ENCODE assay signal across 8 mouse cellular contexts in the genomic region with DNA sequence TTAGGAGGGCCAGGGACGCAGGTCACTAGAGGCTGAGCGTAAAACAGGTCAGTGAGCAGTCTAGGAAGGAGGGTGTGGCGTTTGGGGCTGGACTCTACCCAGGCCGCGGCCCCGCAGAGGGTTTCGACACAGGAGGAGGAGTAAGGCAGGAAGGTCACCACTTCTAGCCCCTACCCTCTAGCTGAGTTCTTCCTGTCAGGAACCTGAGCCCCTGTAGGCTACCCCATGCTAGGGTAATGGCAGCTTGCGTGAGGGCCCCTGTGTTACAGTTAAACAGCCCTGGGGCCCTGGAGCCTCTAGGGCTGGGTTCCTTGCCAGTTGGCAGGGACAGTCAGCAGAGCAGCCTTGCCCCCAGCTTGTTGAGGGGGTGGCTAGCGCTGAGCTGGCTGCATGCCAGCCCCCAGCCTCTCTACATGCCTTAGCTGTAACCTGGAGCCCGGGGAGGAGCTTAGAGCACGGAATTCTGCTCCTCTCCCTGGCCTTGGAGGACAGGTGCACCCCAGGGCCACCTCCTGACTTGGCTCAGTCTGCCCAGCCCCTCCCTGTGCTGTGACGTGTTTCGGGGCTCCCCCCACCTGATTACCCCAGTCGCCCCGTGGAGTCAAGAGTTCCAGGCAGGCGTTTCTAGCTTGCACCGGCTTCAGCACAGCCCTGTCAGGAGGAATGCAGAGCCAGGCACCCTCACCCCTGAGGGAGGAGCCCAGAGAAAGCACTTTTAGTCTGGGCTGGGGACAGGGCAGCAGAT. TPM values are rescaled to one million over a fixed set of nuclear protein-coding genes. Genes with fewer than 3 reads are reported as not detected.
DNase-seq lines count a peak whose midpoint lies in the region; ATAC-seq and TF ChIP-seq lines count a peak whose summit lies in the region.

No protein-coding gene starts in this region.

- no peak for TF ChIP-seq CTCF in kidney, postnatal 0 days (IDR thresholded peaks at IDR 0.05; ENCODE audit: low read depth)
- TF ChIP-seq CTCF in liver, embryonic 14.5 days (IDR thresholded peaks at IDR 0.05; ENCODE audit: low read depth): no peak

- peak overlapping the region in 1 of 2 experiments; percentile 12; a peak in 2 of 4 replicates for H3K4me3 ChIP-seq in heart, embryonic 14.5 days (ENCODE audit: control insufficient read depth in 1 of 2, insufficient read depth in 1 of 2, low read depth in 1 of 2, low read length in 2 of 2)
- no peak overlapping the region for H3K4me3 ChIP-seq in kidney, postnatal 0 days (replicated peaks; ENCODE audit: low read depth, low read length)
- H3K4me3 ChIP-seq in liver, embryonic 14.5 days (ENCODE audit: insufficient read depth in 1 of 2, low read depth in 2 of 2, low read length in 2 of 2): peak overlapping the region; percentile 5 to 26; a peak in 2 of 4 replicates
- H3K4me3 ChIP-seq in myocyte: no peak overlapping the region

- peaks cover 47% of the 10 kb centered on the region for H3K36me3 ChIP-seq in heart, embryonic 14.5 days (ENCODE audit: control insufficient read depth, insufficient read depth, low read length)
- peaks cover 26% of the 10 kb centered on the region; the same call in 1 of the 2 replicates for H3K36me3 ChIP-seq in kidney, postnatal 0 days (ENCODE audit: insufficient read depth, low read length)
- peaks cover 2% of the 10 kb centered on the region; the same call in 1 of the 2 replicates for H3K36me3 ChIP-seq in liver, embryonic 14.5 days (replicated peaks; ENCODE audit: control insufficient read depth, insufficient read depth, low read depth)
- H3K36me3 ChIP-seq in myocyte (ENCODE audit: control insufficient read depth, insufficient read depth): peaks cover 9% of the 10 kb centered on the region

- peaks cover 25 to 39% of the 10 kb centered on the region in 2 experiments for H3K4me1 ChIP-seq in heart, embryonic 14.5 days (ENCODE audit: control insufficient read depth in 2 of 2, insufficient read depth in 2 of 2, low read length in 2 of 2)
- H3K4me1 ChIP-seq in kidney, postnatal 0 days (replicated peaks; ENCODE audit: insufficient read depth, low read length): peaks cover 33% of the 10 kb centered on the region
- H3K4me1 ChIP-seq in liver, embryonic 14.5 days (replicated peaks; ENCODE audit: control insufficient read depth in 2 of 2, insufficient read depth in 2 of 2, low read length in 1 of 2): peaks cover 5 to 15% of the 10 kb centered on the region in 2 experiments; a peak in 3 of 4 replicates

- 23% methylated on average over 17 of the region's 17 CpGs for WGBS in heart, embryonic 14.5 days
- WGBS in kidney, postnatal 0 days: 26% methylated on average over 17 of the region's 17 CpGs
- 45% methylated on average over 17 of the region's 17 CpGs for WGBS in liver, embryonic 14.5 days (ENCODE audit: insufficient replicate concordance)

- H3K9me3 ChIP-seq in heart, embryonic 14.5 days (ENCODE audit: control insufficient read depth, low read length): no peaks in the 10 kb centered on the region
- H3K9me3 ChIP-seq in kidney, postnatal 0 days (replicated peaks; ENCODE audit: low read length): no peaks in the 10 kb centered on the region
- no peaks in the 10 kb centered on the region for H3K9me3 ChIP-seq in liver, embryonic 14.5 days (ENCODE audit: control insufficient read depth, low read length)

- no peak for TF ChIP-seq EP300 in liver, embryonic 14.5 days (IDR thresholded peaks at IDR 0.05; ENCODE audit: low read depth)

- no peak for TF ChIP-seq POLR2A in myocyte (IDR thresholded peaks at IDR 0.05; ENCODE audit: insufficient read length, low read depth)

- DNase-seq in heart, adult 18-20 months: peak; percentile 71 to 74
- no peak for DNase-seq in heart, adult 8-10 months (ENCODE audit: low spot score)
- no peak for DNase-seq in kidney, postnatal 0 days (ENCODE audit: low spot score)
- DNase-seq in liver, embryonic 14.5 days (ENCODE audit: low read depth in 3 of 3, low spot score in 3 of 3): no peak
- peak; percentile 52 to 76 for DNase-seq in urinary bladder, postnatal 36 days (ENCODE audit: low spot score in 2 of 2)

- H3K79me2 ChIP-seq in myocyte (ENCODE audit: control insufficient read depth, insufficient read depth): peaks cover 32% of the 10 kb centered on the region

- no peaks in the 10 kb centered on the region for H3K27me3 ChIP-seq in heart, embryonic 14.5 days (ENCODE audit: control insufficient read depth, insufficient read depth, low read length)
- H3K27me3 ChIP-seq in kidney, postnatal 0 days (ENCODE audit: insufficient read depth, low read length): no peaks in the 10 kb centered on the region
- H3K27me3 ChIP-seq in liver, embryonic 14.5 days (ENCODE audit: control insufficient read depth, insufficient read depth, low read length): no peaks in the 10 kb centered on the region
- no peaks in the 10 kb centered on the region for H3K27me3 ChIP-seq in myocyte (ENCODE audit: control insufficient read depth, insufficient read depth, insufficient read length)

- H3ac ChIP-seq in myocyte (ENCODE audit: control insufficient read depth, insufficient read length): no peak overlapping the region

- ATAC-seq in common myeloid progenitor, adult 5-6 weeks (replicated peaks; ENCODE audit: low read depth, poor library complexity, severe bottlenecking): peak; percentile 27
- peak; percentile 57 for ATAC-seq in heart, embryonic 14.5 days (ENCODE audit: insufficient number of reproducible peaks, insufficient read depth, low FRiP score, low read depth)
- peak; percentile 76 for ATAC-seq in kidney, postnatal 0 days (replicated peaks; ENCODE audit: low FRiP score, low read depth)
- peak; percentile 70 for ATAC-seq in liver, embryonic 14.5 days (ENCODE audit: insufficient read depth)

- peak overlapping the region; percentile 82 to 91 for H3K27ac ChIP-seq in heart, embryonic 14.5 days (replicated peaks in 1 of 2; ENCODE audit: control insufficient read depth in 1 of 2, insufficient read depth in 1 of 2, low read depth in 2 of 2, low read length in 2 of 2)
- peak overlapping the region; percentile 88 for H3K27ac ChIP-seq in kidney, postnatal 0 days
- H3K27ac ChIP-seq in liver, embryonic 14.5 days: peak overlapping the region; percentile 39

- H3K9ac ChIP-seq in heart, embryonic 14.5 days (ENCODE audit: low read length): peak overlapping the region; percentile 62
- 0 out of 2 replicates have a peak overlapping the region, but pooled peaks have one; percentile 19 for H3K9ac ChIP-seq in kidney, postnatal 0 days (ENCODE audit: low read depth, low read length)
- H3K9ac ChIP-seq in liver, embryonic 14.5 days (replicated peaks): no peak overlapping the region

- H3K4me2 ChIP-seq in heart, embryonic 14.5 days (ENCODE audit: low read length): peak overlapping the region; percentile 47
- H3K4me2 ChIP-seq in kidney, postnatal 0 days (ENCODE audit: low read length): peak overlapping the region; percentile 47
- H3K4me2 ChIP-seq in liver, embryonic 14.5 days (ENCODE audit: low read depth): peak overlapping the region; percentile 50
- peak overlapping the region; percentile 37 for H3K4me2 ChIP-seq in myocyte (ENCODE audit: low read depth)

TF ChIP-seq in myocyte, 11 proteins besides CTCF, POLR2A, EP300 and RAD21:
- TF ChIP-seq MYOG (IDR thresholded peaks at IDR 0.05; ENCODE audit: control insufficient read depth in 1 of 3, insufficient read depth in 1 of 3, insufficient read length in 2 of 3, low read depth in 2 of 3) (peak in 1 of 3 experiments; percentile 24), E2F4 (IDR thresholded peaks at IDR 0.05; ENCODE audit: insufficient read depth) (no peak)
TF ChIP-seq in myocyte: peak in this region for 1.

RNA-seq across cellular contexts. Expression of a gene that starts 15.6 kb away (rescaled TPM):
- total RNA-seq in heart, adult 18-20 months (2021): 100 to 1,000 TPM; 624 to 648 TPM
- total RNA-seq in heart, adult 8-10 months (2022): 100 to 1,000 TPM; 591 to 710 (median 629) TPM
- 1,584 and 1,794 TPM in 2 replicates for total RNA-seq in common myeloid progenitor, adult 5-6 weeks (2017)
- 1,183 and 1,268 TPM in 2 replicates for polyA plus RNA-seq in heart, embryonic 14.5 days (2014; fragmentation: Nextera tagmentation; extraction: Ambion mirVana)
- 1,459 and 1,525 TPM in 2 replicates for polyA plus RNA-seq in kidney, postnatal 0 days (2015; fragmentation: Nextera tagmentation; extraction: Ambion mirVana)
- 1,933 and 2,132 TPM in 2 replicates for polyA plus RNA-seq in liver, embryonic 14.5 days (2012; rRNA removed)
- polyA plus RNA-seq in liver, embryonic 14.5 days (2014; fragmentation: Nextera tagmentation; extraction: Ambion mirVana): 1,503 and 1,567 TPM in 2 replicates
- 3,361 TPM for polyA plus RNA-seq in myocyte (2012; fragmentation: generic; extraction: Trizol)

RNA-seq across cellular contexts. Expression of a gene that starts 21.4 kb away (rescaled TPM):
- total RNA-seq in heart, adult 18-20 months (2021): 10 to 100 TPM; 39.1 to 41.5 TPM
- total RNA-seq in heart, adult 8-10 months (2022): 10 to 100 TPM; 35.7 to 41.6 (median 39.3) TPM
- 32.6 and 41.8 TPM in 2 replicates for total RNA-seq in common myeloid progenitor, adult 5-6 weeks (2017)
- polyA plus RNA-seq in heart, embryonic 14.5 days (2014; fragmentation: Nextera tagmentation; extraction: Ambion mirVana): 25.2 and 26.3 TPM in 2 replicates
- 20.7 and 24.5 TPM in 2 replicates for polyA plus RNA-seq in kidney, postnatal 0 days (2015; fragmentation: Nextera tagmentation; extraction: Ambion mirVana)
- polyA plus RNA-seq in liver, embryonic 14.5 days (2012; rRNA removed): 11.4 and 11.8 TPM in 2 replicates
- polyA plus RNA-seq in liver, embryonic 14.5 days (2014; fragmentation: Nextera tagmentation; extraction: Ambion mirVana): 14.4 and 14.8 TPM in 2 replicates
- 49.4 TPM for polyA plus RNA-seq in myocyte (2012; fragmentation: generic; extraction: Trizol)

RNA-seq across cellular contexts. Expression of a gene that starts 37.2 kb away (rescaled TPM):
- 10 to 100 TPM; 34.0 to 35.1 TPM for total RNA-seq in heart, adult 18-20 months (2021)
- 10 to 100 TPM; 31.2 to 43.4 (median 34.1) TPM for total RNA-seq in heart, adult 8-10 months (2022)
- total RNA-seq in common myeloid progenitor, adult 5-6 weeks (2017): 31.2 and 72.4 TPM in 2 replicates
- polyA plus RNA-seq in heart, embryonic 14.5 days (2014; fragmentation: Nextera tagmentation; extraction: Ambion mirVana): 14.4 and 19.1 TPM in 2 replicates
- polyA plus RNA-seq in kidney, postnatal 0 days (2015; fragmentation: Nextera tagmentation; extraction: Ambion mirVana): 48.3 and 53.1 TPM in 2 replicates
- 12.9 and 13.7 TPM in 2 replicates for polyA plus RNA-seq in liver, embryonic 14.5 days (2012; rRNA removed)
- 4.8 and 5.6 TPM in 2 replicates for polyA plus RNA-seq in liver, embryonic 14.5 days (2014; fragmentation: Nextera tagmentation; extraction: Ambion mirVana)
- polyA plus RNA-seq in myocyte (2012; fragmentation: generic; extraction: Trizol): 120 TPM

RNA-seq across cellular contexts. Expression of a gene that starts 59.2 kb away (rescaled TPM):
- 10 to 100 TPM; 13.6 to 19.5 TPM for total RNA-seq in heart, adult 18-20 months (2021)
- total RNA-seq in heart, adult 8-10 months (2022): 10 to 100 TPM; 17.9 to 21.4 (median 19.6) TPM
- 3.6 and 14.3 TPM in 2 replicates for total RNA-seq in common myeloid progenitor, adult 5-6 weeks (2017)
- 19.2 and 22.5 TPM in 2 replicates for polyA plus RNA-seq in heart, embryonic 14.5 days (2014; fragmentation: Nextera tagmentation; extraction: Ambion mirVana)
- 19.6 and 20.2 TPM in 2 replicates for polyA plus RNA-seq in kidney, postnatal 0 days (2015; fragmentation: Nextera tagmentation; extraction: Ambion mirVana)
- polyA plus RNA-seq in liver, embryonic 14.5 days (2012; rRNA removed): 8.4 and 9.4 TPM in 2 replicates
- 2.8 and 3.9 TPM in 2 replicates for polyA plus RNA-seq in liver, embryonic 14.5 days (2014; fragmentation: Nextera tagmentation; extraction: Ambion mirVana)
- polyA plus RNA-seq in myocyte (2012; fragmentation: generic; extraction: Trizol): 13.6 TPM

Comparison
In these comparisons a context has a peak if more than half of its experiments do, and no peak if none do; other contexts are left out.
1. DNase-seq: peak in heart, adult 18-20 months (2 of 2) and urinary bladder, postnatal 36 days (2 of 2); none in heart, adult 8-10 months (single experiment), kidney, postnatal 0 days (single experiment) and liver, embryonic 14.5 days (0 of 3).
2. H3K4me3 ChIP-seq: peak in liver, embryonic 14.5 days (2 of 2); none in kidney, postnatal 0 days (single experiment) and myocyte (single experiment).
3. Peak in every context shown above with its lines, with median percentiles within 50 percentile points of each other: ATAC-seq, H3K27ac ChIP-seq and H3K4me2 ChIP-seq.